Mouse (Mus musculus): ENCODE measurements around the gene Olfr697. TPM values are rescaled to one million over a fixed set of nuclear protein-coding genes. Genes with fewer than 3 reads are reported as not detected.

Gene Olfr697
- polyA plus RNA-seq, 1 experiment from 2014 or later: not detected

DNA sequence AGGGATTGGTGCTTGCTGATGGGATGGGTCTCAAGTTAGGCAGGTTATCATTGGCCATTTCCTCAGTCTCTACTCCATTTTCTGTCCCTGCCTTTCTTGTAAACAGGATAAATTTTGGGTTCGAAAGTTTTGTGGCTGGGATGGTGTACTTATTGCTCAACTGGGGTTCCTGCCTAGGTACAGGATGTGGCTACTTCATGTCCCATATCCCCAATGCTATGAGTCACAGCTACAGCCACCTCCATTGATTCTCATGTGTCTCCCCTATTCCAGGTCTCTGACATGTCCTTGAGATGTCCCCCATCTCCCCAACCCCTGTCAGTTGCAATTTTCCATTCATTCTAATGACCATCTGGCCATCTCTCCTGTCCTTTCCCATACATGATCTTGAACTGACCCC is 45.4 kb downstream of the Olfr697 start:
- Histone ChIP-seq H3K4me2 (no peak overlapping the region), H3K4me1 (replicated peaks) (no peaks in the 10 kb centered on the region), H3K27ac (no peak overlapping the region), H3K9ac (no peak overlapping the region), H3K9me3 (replicated peaks) (no peaks in the 10 kb centered on the region), H3K4me3 (no peak overlapping the region), H3K36me3 (no peaks in the 10 kb centered on the region), H3K27me3 (no peaks in the 10 kb centered on the region)
- no peak for ATAC-seq (replicated peaks; ENCODE audit: insufficient number of reproducible peaks, insufficient read depth, low FRiP score, low read depth)
- 60% methylated on average over 1 of the region's 1 CpGs for WGBS

DNA sequence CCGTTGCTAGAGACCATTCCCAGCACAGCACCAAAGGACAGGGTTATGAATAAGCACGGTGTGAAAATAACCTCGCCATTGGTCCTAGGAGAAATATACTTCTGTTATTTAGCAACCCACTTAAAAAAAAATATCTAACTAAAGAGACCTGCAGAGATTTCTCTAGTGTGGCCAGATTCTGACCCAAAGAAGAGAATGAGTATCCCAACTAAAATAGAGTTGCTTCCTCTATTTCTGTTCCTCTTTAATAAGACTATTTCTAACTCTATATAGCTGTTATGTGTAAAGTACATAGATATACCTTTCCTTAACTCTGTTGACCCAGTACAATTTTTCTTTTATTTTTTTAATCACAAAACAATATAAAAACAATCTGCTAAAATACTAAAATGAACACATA is 49.3 kb downstream of the Olfr697 start:
- no peak overlapping the region for H3K4me3 ChIP-seq
- H3K27ac ChIP-seq: no peak overlapping the region
- no peaks in the 10 kb centered on the region for H3K9me3 ChIP-seq (replicated peaks)
- 64% methylated on average over 3 of the region's 3 CpGs for WGBS
- no peak overlapping the region for H3K9ac ChIP-seq
- no peaks in the 10 kb centered on the region for H3K36me3 ChIP-seq
- H3K4me1 ChIP-seq (replicated peaks): no peaks in the 10 kb centered on the region
- no peaks in the 10 kb centered on the region for H3K27me3 ChIP-seq
- ATAC-seq (replicated peaks; ENCODE audit: insufficient number of reproducible peaks, insufficient read depth, low FRiP score, low read depth): no peak
- H3K4me2 ChIP-seq: no peak overlapping the region

DNA sequence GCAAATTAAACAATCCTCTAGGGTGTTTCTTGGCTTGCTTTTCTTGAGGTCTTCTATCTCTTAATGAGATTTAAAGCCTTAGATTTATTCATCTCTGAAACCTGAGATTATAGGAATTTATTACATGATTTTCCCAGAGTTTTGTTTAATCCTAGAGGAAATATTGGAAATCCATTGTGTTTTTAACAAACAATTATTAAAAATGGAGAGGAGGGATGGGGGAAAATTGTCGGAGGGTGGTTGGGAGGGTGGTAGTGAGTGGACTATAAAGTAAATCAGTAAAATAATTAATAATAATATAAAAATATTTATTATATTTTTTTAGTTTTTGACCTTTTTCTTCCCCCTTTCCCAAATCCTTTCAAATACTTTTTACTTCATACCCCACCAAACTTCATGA is 50.5 kb downstream of the Olfr697 start, which contains the start of gene Olfr694:
TSS of gene Olfr694 (minus strand) at position 101 of the 400 bp plus-strand sequence.
- H3K36me3 ChIP-seq: no peaks in the 10 kb centered on the region
- H3K9me3 ChIP-seq (replicated peaks): no peaks in the 10 kb centered on the region
- no peak within 1 kb of the TSS for H3K9ac ChIP-seq
- no peaks in the 10 kb centered on the region for H3K27me3 ChIP-seq
- no peak for ATAC-seq (replicated peaks; ENCODE audit: insufficient number of reproducible peaks, insufficient read depth, low FRiP score, low read depth)
- H3K27ac ChIP-seq: no peak within 1 kb of the TSS
- 88% methylated on average over 1 of the region's 1 CpGs for WGBS
- H3K4me1 ChIP-seq (replicated peaks): no peaks in the 10 kb centered on the region
- no peak within 1 kb of the TSS for H3K4me2 ChIP-seq
- no peak within 1 kb of the TSS for H3K4me3 ChIP-seq

Other genes starting within 250 kb of the Olfr697 start
- not detected in 2 replicates for gene Olfr693, start 61.9 kb downstream of the Olfr697 start, polyA plus RNA-seq (2015; fragmentation: Nextera tagmentation; extraction: Ambion mirVana)
- not detected in 2 replicates for gene Olfr694, start 50.6 kb downstream of the Olfr697 start, polyA plus RNA-seq (2015; fragmentation: Nextera tagmentation; extraction: Ambion mirVana)
- gene Olfr695, start 26.0 kb downstream of the Olfr697 start, polyA plus RNA-seq (2015; fragmentation: Nextera tagmentation; extraction: Ambion mirVana): not detected in 2 replicates
- gene Olfr698, start 13.0 kb upstream of the Olfr697 start, polyA plus RNA-seq (2015; fragmentation: Nextera tagmentation; extraction: Ambion mirVana): not detected in 2 replicates
- not detected in 2 replicates for gene Olfr699, start 50.8 kb upstream of the Olfr697 start, polyA plus RNA-seq (2015; fragmentation: Nextera tagmentation; extraction: Ambion mirVana)
- gene Olfr700, start 66.4 kb upstream of the Olfr697 start, polyA plus RNA-seq (2015; fragmentation: Nextera tagmentation; extraction: Ambion mirVana): not detected in 2 replicates
- gene Olfr701, start 71.7 kb upstream of the Olfr697 start, polyA plus RNA-seq (2015; fragmentation: Nextera tagmentation; extraction: Ambion mirVana): not detected in 2 replicates
- gene Olfr702, start 91.5 kb upstream of the Olfr697 start, polyA plus RNA-seq (2015; fragmentation: Nextera tagmentation; extraction: Ambion mirVana): not detected in 2 replicates
- gene Olfr703, start 100.9 kb upstream of the Olfr697 start, polyA plus RNA-seq (2015; fragmentation: Nextera tagmentation; extraction: Ambion mirVana): not detected in 2 replicates
- gene Olfr704, start 120.7 kb upstream of the Olfr697 start, polyA plus RNA-seq (2015; fragmentation: Nextera tagmentation; extraction: Ambion mirVana): not detected in 2 replicates
- gene Olfr705, start 134.4 kb upstream of the Olfr697 start, polyA plus RNA-seq (2015; fragmentation: Nextera tagmentation; extraction: Ambion mirVana): not detected in 2 replicates
- not detected in 2 replicates for gene Olfr706, start 145.7 kb upstream of the Olfr697 start, polyA plus RNA-seq (2015; fragmentation: Nextera tagmentation; extraction: Ambion mirVana)
- not detected in 2 replicates for gene Olfr707, start 158.8 kb upstream of the Olfr697 start, polyA plus RNA-seq (2015; fragmentation: Nextera tagmentation; extraction: Ambion mirVana)
- not detected in 2 replicates for gene Olfr1532-ps1, start 165.6 kb upstream of the Olfr697 start, polyA plus RNA-seq (2015; fragmentation: Nextera tagmentation; extraction: Ambion mirVana)
- not detected in 2 replicates for gene Olfr709-ps1, start 189.8 kb upstream of the Olfr697 start, polyA plus RNA-seq (2015; fragmentation: Nextera tagmentation; extraction: Ambion mirVana)
- gene Olfr710, start 205.9 kb upstream of the Olfr697 start, polyA plus RNA-seq (2015; fragmentation: Nextera tagmentation; extraction: Ambion mirVana): not detected in 2 replicates
- gene Olfr6, start 221.5 kb upstream of the Olfr697 start, polyA plus RNA-seq (2015; fragmentation: Nextera tagmentation; extraction: Ambion mirVana): not detected in 2 replicates
- gene Olfr711, start 233.0 kb upstream of the Olfr697 start, polyA plus RNA-seq (2015; fragmentation: Nextera tagmentation; extraction: Ambion mirVana): not detected in 2 replicates